Mouse (Mus musculus): ENCODE data around the gene Ptprt. TPM values are rescaled to one million over a fixed set of nuclear protein-coding genes. Genes with fewer than 3 reads are reported as not detected.
A peak's percentile ranks its signal among the peaks of the same experiment; 100 is the strongest.

The Ptprt gene
- 3.6 and 4.6 TPM in 2 replicates for polyA plus RNA-seq (2014; fragmentation: Nextera tagmentation; extraction: Ambion mirVana)

GRCm38 (mm10) chr2:162660941-162661386, at the start of gene Ptprt:
Gene Ptprt, minus strand, starts transcription at chr2:162661147.
- peak within 1 kb of the TSS; percentile 97 for H3K4me2 ChIP-seq (replicated peaks; ENCODE audit: low read depth, low read length)
- 0% methylated on average over 19 of the region's 73 CpGs for WGBS
- H3K9ac ChIP-seq (ENCODE audit: low read depth, low read length) = peak within 1 kb of the TSS; percentile 57
- H3K27me3 ChIP-seq (ENCODE audit: control insufficient read depth, insufficient read depth, low read length) = peaks cover 54% of the 10 kb centered on the region
- H3K4me1 ChIP-seq (ENCODE audit: control insufficient read depth, insufficient read depth, low read length) = 0 out of 2 replicates have a peak, but pooled peaks cover 12% of the 10 kb centered on the region
- no peak within 1 kb of the TSS; the same call in 1 of the 2 replicates for H3K27ac ChIP-seq (ENCODE audit: low read depth, low read length)
- peak within 1 kb of the TSS; percentile 51 for H3K4me3 ChIP-seq (ENCODE audit: low read length)
- H3K36me3 ChIP-seq (ENCODE audit: control insufficient read depth, insufficient read depth, low read length) = no peaks in the 10 kb centered on the region
- no peaks in the 10 kb centered on the region for H3K9me3 ChIP-seq (ENCODE audit: control insufficient read depth, low read length)
- ATAC-seq (ENCODE audit: low FRiP score, low TSS enrichment) = peak; percentile 44

GRCm38 (mm10) chr2:162710443-162710842, 49.5 kb upstream of the Ptprt start:
- 84% methylated on average over 2 of the region's 2 CpGs for WGBS
- no peak for ATAC-seq (ENCODE audit: low FRiP score, low TSS enrichment)
- Histone ChIP-seq H3K27me3 (ENCODE audit: control insufficient read depth, insufficient read depth, low read length) (no peaks in the 10 kb centered on the region), H3K4me3 (ENCODE audit: low read length) (no peak overlapping the region), H3K4me1 (ENCODE audit: control insufficient read depth, insufficient read depth, low read length) (no peaks in the 10 kb centered on the region), H3K9me3 (ENCODE audit: control insufficient read depth, low read length) (no peaks in the 10 kb centered on the region), H3K9ac (ENCODE audit: low read depth, low read length) (no peak overlapping the region), H3K4me2 (replicated peaks; ENCODE audit: low read depth, low read length) (no peak overlapping the region), H3K27ac (ENCODE audit: low read depth, low read length) (no peak overlapping the region), H3K36me3 (ENCODE audit: control insufficient read depth, insufficient read depth, low read length) (no peaks in the 10 kb centered on the region)

GRCm38 (mm10) chr2:162699691-162700090, 38.7 kb upstream of the Ptprt start:
- no peak overlapping the region for H3K4me2 ChIP-seq (replicated peaks; ENCODE audit: low read depth, low read length)
- H3K4me3 ChIP-seq (ENCODE audit: low read length) = no peak overlapping the region
- H3K9ac ChIP-seq (ENCODE audit: low read depth, low read length) = no peak overlapping the region
- no peak overlapping the region for H3K27ac ChIP-seq (ENCODE audit: low read depth, low read length)
- no peak for ATAC-seq (ENCODE audit: low FRiP score, low TSS enrichment)
- no peaks in the 10 kb centered on the region for H3K9me3 ChIP-seq (ENCODE audit: control insufficient read depth, low read length)
- H3K36me3 ChIP-seq (ENCODE audit: control insufficient read depth, insufficient read depth, low read length) = no peaks in the 10 kb centered on the region
- 74% methylated on average over 3 of the region's 3 CpGs for WGBS
- no peaks in the 10 kb centered on the region for H3K4me1 ChIP-seq (ENCODE audit: control insufficient read depth, insufficient read depth, low read length)
- no peaks in the 10 kb centered on the region for H3K27me3 ChIP-seq (ENCODE audit: control insufficient read depth, insufficient read depth, low read length)

GRCm38 (mm10) chr2:162699036-162699435, 38.1 kb upstream of the Ptprt start:
- Histone ChIP-seq H3K36me3 (ENCODE audit: control insufficient read depth, insufficient read depth, low read length) (no peaks in the 10 kb centered on the region), H3K4me1 (ENCODE audit: control insufficient read depth, insufficient read depth, low read length) (no peaks in the 10 kb centered on the region), H3K4me2 (replicated peaks; ENCODE audit: low read depth, low read length) (no peak overlapping the region), H3K9ac (ENCODE audit: low read depth, low read length) (no peak overlapping the region), H3K27me3 (ENCODE audit: control insufficient read depth, insufficient read depth, low read length) (no peaks in the 10 kb centered on the region), H3K27ac (ENCODE audit: low read depth, low read length) (no peak overlapping the region), H3K9me3 (ENCODE audit: control insufficient read depth, low read length) (no peaks in the 10 kb centered on the region), H3K4me3 (ENCODE audit: low read length) (no peak overlapping the region)
- no peak for ATAC-seq (ENCODE audit: low FRiP score, low TSS enrichment)

- H3K9me3 ChIP-seq (ENCODE audit: control insufficient read depth, low read length) = no peaks in the 10 kb centered on the region
- H3K4me1 ChIP-seq (ENCODE audit: control insufficient read depth, insufficient read depth, low read length) = no peaks in the 10 kb centered on the region
- ATAC-seq (ENCODE audit: low FRiP score, low TSS enrichment) = no peak
- H3K4me3 ChIP-seq (ENCODE audit: low read length) = no peak overlapping the region
- no peak overlapping the region for H3K9ac ChIP-seq (ENCODE audit: low read depth, low read length)
- H3K27me3 ChIP-seq (ENCODE audit: control insufficient read depth, insufficient read depth, low read length) = no peaks in the 10 kb centered on the region
- 72% methylated on average over 8 of the region's 8 CpGs for WGBS
- H3K4me2 ChIP-seq (replicated peaks; ENCODE audit: low read depth, low read length) = no peak overlapping the region
- no peak overlapping the region for H3K27ac ChIP-seq (ENCODE audit: low read depth, low read length)
- H3K36me3 ChIP-seq (ENCODE audit: control insufficient read depth, insufficient read depth, low read length) = no peaks in the 10 kb centered on the region
These were observed 37.1 kb upstream of the Ptprt start for GRCm38 (mm10) chr2:162698068-162698467.

GRCm38 (mm10) chr2:162697151-162697550, 36.2 kb upstream of the Ptprt start:
- 75% methylated on average over 10 of the region's 10 CpGs for WGBS
- H3K4me2 ChIP-seq (replicated peaks; ENCODE audit: low read depth, low read length) = no peak overlapping the region
- H3K4me1 ChIP-seq (ENCODE audit: control insufficient read depth, insufficient read depth, low read length) = no peaks in the 10 kb centered on the region
- H3K27ac ChIP-seq (ENCODE audit: low read depth, low read length) = no peak overlapping the region
- H3K36me3 ChIP-seq (ENCODE audit: control insufficient read depth, insufficient read depth, low read length) = no peaks in the 10 kb centered on the region
- no peak overlapping the region for H3K4me3 ChIP-seq (ENCODE audit: low read length)
- ATAC-seq (ENCODE audit: low FRiP score, low TSS enrichment) = no peak
- no peaks in the 10 kb centered on the region for H3K9me3 ChIP-seq (ENCODE audit: control insufficient read depth, low read length)
- no peak overlapping the region for H3K9ac ChIP-seq (ENCODE audit: low read depth, low read length)
- H3K27me3 ChIP-seq (ENCODE audit: control insufficient read depth, insufficient read depth, low read length) = no peaks in the 10 kb centered on the region

- Histone ChIP-seq H3K9ac (ENCODE audit: low read depth, low read length) (no peak overlapping the region), H3K27ac (ENCODE audit: low read depth, low read length) (no peak overlapping the region), H3K9me3 (ENCODE audit: control insufficient read depth, low read length) (no peaks in the 10 kb centered on the region), H3K27me3 (ENCODE audit: control insufficient read depth, insufficient read depth, low read length) (no peaks in the 10 kb centered on the region), H3K4me2 (replicated peaks; ENCODE audit: low read depth, low read length) (no peak overlapping the region), H3K4me1 (ENCODE audit: control insufficient read depth, insufficient read depth, low read length) (no peaks in the 10 kb centered on the region), H3K4me3 (ENCODE audit: low read length) (no peak overlapping the region), H3K36me3 (ENCODE audit: control insufficient read depth, insufficient read depth, low read length) (no peaks in the 10 kb centered on the region)
- WGBS = 97% methylated on average over 11 of the region's 12 CpGs
- ATAC-seq (ENCODE audit: low FRiP score, low TSS enrichment) = no peak
These were observed 31.2 kb upstream of the Ptprt start for GRCm38 (mm10) chr2:162692143-162692542.

GRCm38 (mm10) chr2:162682674-162683073, 21.7 kb upstream of the Ptprt start:
- no peak overlapping the region for H3K4me2 ChIP-seq (replicated peaks; ENCODE audit: low read depth, low read length)
- no peak overlapping the region for H3K27ac ChIP-seq (ENCODE audit: low read depth, low read length)
- no peak overlapping the region for H3K9ac ChIP-seq (ENCODE audit: low read depth, low read length)
- no peaks in the 10 kb centered on the region for H3K9me3 ChIP-seq (ENCODE audit: control insufficient read depth, low read length)
- no peaks in the 10 kb centered on the region for H3K4me1 ChIP-seq (ENCODE audit: control insufficient read depth, insufficient read depth, low read length)
- no peaks in the 10 kb centered on the region for H3K36me3 ChIP-seq (ENCODE audit: control insufficient read depth, insufficient read depth, low read length)
- WGBS = 17% methylated on average over 6 of the region's 6 CpGs
- ATAC-seq (ENCODE audit: low FRiP score, low TSS enrichment) = peak; percentile 57; the same call in 1 of the 2 replicates
- no peaks in the 10 kb centered on the region for H3K27me3 ChIP-seq (ENCODE audit: control insufficient read depth, insufficient read depth, low read length)
- H3K4me3 ChIP-seq (ENCODE audit: low read length) = no peak overlapping the region

- peaks cover 41% of the 10 kb centered on the region for H3K27me3 ChIP-seq (ENCODE audit: control insufficient read depth, insufficient read depth, low read length)
These were observed 1.6 kb upstream of the Ptprt start for GRCm38 (mm10) chr2:162662431-162662970.

More at GRCm38 (mm10) chr2:162662431-162662970, 1.6 kb upstream of the Ptprt start:
- no peaks in the 10 kb centered on the region for H3K36me3 ChIP-seq (ENCODE audit: control insufficient read depth, insufficient read depth, low read length)
- H3K9me3 ChIP-seq (ENCODE audit: control insufficient read depth, low read length) = no peaks in the 10 kb centered on the region
- H3K9ac ChIP-seq (ENCODE audit: low read depth, low read length) = no peak overlapping the region
- 0% methylated on average over 1 of the region's 1 CpGs for WGBS
- H3K4me1 ChIP-seq (ENCODE audit: control insufficient read depth, insufficient read depth, low read length) = 0 out of 2 replicates have a peak, but pooled peaks cover 12% of the 10 kb centered on the region
- peak; percentile 48 for ATAC-seq (ENCODE audit: low FRiP score, low TSS enrichment)
- H3K4me3 ChIP-seq (ENCODE audit: low read length) = no peak overlapping the region
- H3K27ac ChIP-seq (ENCODE audit: low read depth, low read length) = peak overlapping the region; percentile 6; the same call in 1 of the 2 replicates
- peak overlapping the region; percentile 15; the same call in 1 of the 2 replicates for H3K4me2 ChIP-seq (replicated peaks; ENCODE audit: low read depth, low read length)

Measured in kidney, embryonic 14.5 days (tissue).